Mouse (Mus musculus): Measurements from ENCODE around the gene Stk11ip. TPM values are rescaled to one million over a fixed set of nuclear protein-coding genes. Genes with fewer than 3 reads are reported as not detected.

The Stk11ip gene
- total and polyA plus RNA-seq, 3 experiments: 16.0 to 36.9 (median 17.3) TPM

DNA sequence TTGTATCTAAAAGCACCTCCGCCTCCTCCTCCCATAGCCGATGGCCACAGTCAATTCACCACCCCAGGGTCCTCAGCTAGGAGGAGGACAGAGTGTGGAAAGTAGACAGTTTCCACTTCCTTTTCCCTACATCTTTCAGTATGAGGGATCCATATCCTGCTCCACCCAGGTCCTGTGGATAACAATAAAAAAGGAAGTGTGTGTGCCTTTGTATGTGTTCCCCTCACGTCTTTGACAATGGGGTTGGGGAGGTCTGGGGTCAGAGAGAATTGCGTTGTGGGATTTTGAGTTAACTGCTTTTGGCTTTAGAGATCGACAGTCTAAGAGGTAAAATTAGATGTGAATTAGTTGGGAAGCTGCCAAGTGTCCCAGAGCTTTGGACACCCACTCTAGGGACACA lies 11.2 kb upstream of the Stk11ip start:
- Histone ChIP-seq H3K4me2 (ENCODE audit: insufficient read depth, low read depth, poor library complexity, severe bottlenecking) (no peak overlapping the region), H3K4me3 (replicated peaks in 1 of 3; ENCODE audit: low read depth in 2 of 3, low read length in 2 of 3, poor library complexity in 1 of 3) (no peak overlapping the region), H3K27ac (ENCODE audit: insufficient read depth, low read depth) (no peak overlapping the region), H3K9me3 (replicated peaks; ENCODE audit: low read length) (peaks cover 8% of the 10 kb centered on the region), H3K9ac (ENCODE audit: insufficient read depth, low read depth) (no peak overlapping the region), H3K4me1 (ENCODE audit: control insufficient read depth in 1 of 2, insufficient read depth in 2 of 2) (no peaks in the 10 kb centered on the region), H3K79me2 (replicated peaks; ENCODE audit: control insufficient read depth, extremely low read depth, insufficient read depth, poor library complexity, severe bottlenecking) (no peaks in the 10 kb centered on the region), H3K36me3 (replicated peaks in 1 of 2; ENCODE audit: control insufficient read depth in 1 of 2, insufficient read depth in 1 of 2, low read length in 1 of 2) (no peaks in the 10 kb centered on the region), H3K27me3 (replicated peaks) (peaks cover 14% of the 10 kb centered on the region)
- in situ Hi-C loops (cut with MboI; ENCODE audit: low pct_ligation_motif_present, low pct_unique_long_range_greater_than_20kb, low sequenced_read_pairs) (no loop called here), dilution Hi-C loops (cut with MboI; ENCODE audit: extremely low pct_ligation_motif_present, extremely low pct_unique_long_range_greater_than_20kb, low sequenced_read_pairs) (no loop called here)
- no peak for DNase-seq (ENCODE audit: extremely low read depth)
- TF ChIP-seq BHLHE40 (IDR thresholded peaks at IDR 0.05; ENCODE audit: low read depth, low read length) (no peak), MAZ (IDR thresholded peaks at IDR 0.05; ENCODE audit: low read depth, low read length) (no peak), POLR2A (IDR thresholded peaks at IDR 0.05; ENCODE audit: low read depth, low read length) (no peak), MXI1 (IDR thresholded peaks at IDR 0.05; ENCODE audit: low read depth, low read length) (no peak), RAD21 (IDR thresholded peaks at IDR 0.05; ENCODE audit: low read depth, low read length) (no peak), USF1 (IDR thresholded peaks at IDR 0.05; ENCODE audit: low read depth, low read length) (no peak), ZMIZ1 (IDR thresholded peaks at IDR 0.05; ENCODE audit: low read depth, low read length) (no peak), CTCF (conservative IDR thresholded peaks at IDR 0.05 in 1 of 2, IDR thresholded peaks at IDR 0.05 in 1 of 2; ENCODE audit: low read depth in 2 of 2, low read length in 2 of 2) (no peak), TBP (conservative IDR thresholded peaks at IDR 0.05; ENCODE audit: low read depth, low read length) (no peak), JUN (IDR thresholded peaks at IDR 0.05; ENCODE audit: insufficient read depth, low read depth, low read length) (no peak)

GRCm38 (mm10) chr1:75511437-75512210 lies 9.7 kb upstream of the Stk11ip start:
- no peak overlapping the region for H3K9ac ChIP-seq (ENCODE audit: insufficient read depth, low read depth)
- H3K79me2 ChIP-seq (replicated peaks; ENCODE audit: control insufficient read depth, extremely low read depth, insufficient read depth, poor library complexity, severe bottlenecking): no peaks in the 10 kb centered on the region
- H3K4me3 ChIP-seq (replicated peaks in 1 of 3; ENCODE audit: low read depth in 2 of 3, low read length in 2 of 3, poor library complexity in 1 of 3): no peak overlapping the region
- peaks cover 16% of the 10 kb centered on the region for H3K27me3 ChIP-seq (replicated peaks)
- dilution Hi-C loops (cut with MboI; ENCODE audit: extremely low pct_ligation_motif_present, extremely low pct_unique_long_range_greater_than_20kb, low sequenced_read_pairs) (no loop called here), in situ Hi-C loops (cut with MboI; ENCODE audit: low pct_ligation_motif_present, low pct_unique_long_range_greater_than_20kb, low sequenced_read_pairs) (no loop called here)
- H3K4me2 ChIP-seq (ENCODE audit: insufficient read depth, low read depth, poor library complexity, severe bottlenecking): no peak overlapping the region
- DNase-seq (ENCODE audit: extremely low read depth): no peak
- no peaks in the 10 kb centered on the region for H3K4me1 ChIP-seq (ENCODE audit: control insufficient read depth in 1 of 2, insufficient read depth in 2 of 2)
- no peaks in the 10 kb centered on the region for H3K36me3 ChIP-seq (replicated peaks in 1 of 2; ENCODE audit: control insufficient read depth in 1 of 2, insufficient read depth in 1 of 2, low read length in 1 of 2)
- H3K9me3 ChIP-seq (replicated peaks; ENCODE audit: low read length): no peaks in the 10 kb centered on the region
- no peak overlapping the region for H3K27ac ChIP-seq (ENCODE audit: insufficient read depth, low read depth)
- TF ChIP-seq ZMIZ1 (IDR thresholded peaks at IDR 0.05; ENCODE audit: low read depth, low read length) (no peak), POLR2A (IDR thresholded peaks at IDR 0.05; ENCODE audit: low read depth, low read length) (no peak), BHLHE40 (IDR thresholded peaks at IDR 0.05; ENCODE audit: low read depth, low read length) (no peak), ZC3H11A (IDR thresholded peaks at IDR 0.05; ENCODE audit: low read depth, low read length) (no peak), TBP (conservative IDR thresholded peaks at IDR 0.05; ENCODE audit: low read depth, low read length) (no peak), MAX (IDR thresholded peaks at IDR 0.05; ENCODE audit: low read length) (no peak), JUND (conservative IDR thresholded peaks at IDR 0.05; ENCODE audit: low read depth, low read length) (no peak), NRF1 (IDR thresholded peaks at IDR 0.05; ENCODE audit: low read depth, low read length) (no peak), E2F4 (IDR thresholded peaks at IDR 0.05; ENCODE audit: insufficient replicate concordance, low read depth, low read length) (no peak), USF2 (conservative IDR thresholded peaks at IDR 0.05; ENCODE audit: low read depth, low read length) (no peak), UBTF (IDR thresholded peaks at IDR 0.05; ENCODE audit: low read depth, low read length) (no peak), EP300 (IDR thresholded peaks at IDR 0.05; ENCODE audit: low read length) (no peak), HCFC1 (IDR thresholded peaks at IDR 0.05; ENCODE audit: low read depth, low read length) (no peak), PAX5 (IDR thresholded peaks at IDR 0.05; ENCODE audit: low read length) (no peak), MEF2A (IDR thresholded peaks at IDR 0.05; ENCODE audit: borderline replicate concordance, low read depth, low read length) (no peak), JUN (IDR thresholded peaks at IDR 0.05; ENCODE audit: insufficient read depth, low read depth, low read length) (no peak), USF1 (IDR thresholded peaks at IDR 0.05; ENCODE audit: low read depth, low read length) (no peak), TCF12 (IDR thresholded peaks at IDR 0.05; ENCODE audit: low read depth, low read length) (no peak)
